Mouse (Mus musculus) MN1 (cell line): ENCODE results near the gene Fmnl2.

Source experiments
- DNase-seq: peaks from one replicate; pipeline ENCODE4 v3.0.0-alpha.2; 2016; ENCODE audit warnings: low spot score

Fmnl2 gene

GRCm38 (mm10) chr2:52857611-52858528 is at the start of gene Fmnl2:
TSS of gene Fmnl2 (plus strand) at chr2:52857860.
- DNase-seq = peak; percentile 79

GRCm38 (mm10) chr2:52809988-52810387 is 47.7 kb upstream of the Fmnl2 start:
- no peak for DNase-seq

- DNase-seq = peak; percentile 43
These were observed 46.0 kb upstream of the Fmnl2 start for GRCm38 (mm10) chr2:52811691-52812090.

DNA sequence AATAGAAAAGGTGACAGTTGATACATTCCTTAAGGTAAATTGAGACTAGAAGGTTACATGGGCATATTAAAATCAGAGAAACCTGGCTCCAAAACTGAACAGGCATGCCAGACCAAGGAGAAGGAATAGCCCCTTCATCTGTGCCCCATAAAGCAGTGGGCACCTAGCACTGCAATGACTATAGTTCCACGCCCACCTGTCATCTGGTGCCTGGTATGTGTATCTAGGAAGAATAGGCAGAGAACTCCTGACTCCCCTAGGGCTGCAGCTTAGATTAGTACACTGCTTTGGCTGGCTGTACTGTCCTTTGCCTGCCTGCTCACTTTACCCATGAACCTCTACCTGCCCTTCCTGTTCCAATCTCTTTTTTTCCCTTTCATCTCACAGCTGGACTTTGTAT is 40.3 kb upstream of the Fmnl2 start:
- DNase-seq = no peak

DNA sequence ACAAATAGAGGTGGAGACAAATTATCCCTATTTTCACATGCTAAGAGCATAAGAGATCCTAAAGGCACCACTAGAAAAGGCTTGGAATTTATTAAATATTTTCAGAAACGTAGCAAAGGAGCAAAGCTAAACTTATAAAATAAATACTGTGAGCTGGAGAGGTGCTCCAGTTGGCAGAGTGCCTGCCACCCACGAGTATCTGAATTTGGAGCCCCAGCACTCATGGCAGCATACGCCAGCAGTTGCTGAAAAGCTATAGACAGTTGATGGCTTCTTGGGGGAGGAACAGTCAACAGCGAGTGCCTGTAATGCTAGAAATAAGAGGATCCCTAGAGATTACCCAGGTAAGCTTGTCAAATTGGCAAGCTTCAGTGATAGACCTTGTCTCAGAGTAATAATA is 38.7 kb upstream of the Fmnl2 start:
- DNase-seq = no peak

- no peak for DNase-seq
These were observed 35.4 kb upstream of the Fmnl2 start for GRCm38 (mm10) chr2:52822214-52822613.

GRCm38 (mm10) chr2:52828077-52828476 is 29.6 kb upstream of the Fmnl2 start:
- no peak for DNase-seq

DNA sequence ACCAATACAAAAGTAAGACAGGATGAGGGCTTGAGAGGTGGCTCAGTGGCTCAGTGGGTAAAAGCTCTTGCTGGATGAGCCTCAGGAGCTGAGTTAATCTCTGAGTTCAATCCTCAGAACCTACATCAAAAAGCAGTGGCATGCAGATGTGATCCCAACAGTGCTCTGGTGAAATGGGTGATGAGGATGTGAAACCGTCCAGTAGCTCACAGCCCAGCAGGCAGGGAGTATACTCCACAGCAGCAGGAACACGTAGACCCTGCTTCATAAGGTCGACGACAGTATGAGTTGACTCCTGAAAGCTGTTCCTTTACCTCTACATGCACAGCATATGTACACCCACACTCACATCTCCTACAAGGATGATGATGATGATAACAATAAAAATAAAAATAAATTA is 27.1 kb upstream of the Fmnl2 start:
- no peak for DNase-seq

DNA sequence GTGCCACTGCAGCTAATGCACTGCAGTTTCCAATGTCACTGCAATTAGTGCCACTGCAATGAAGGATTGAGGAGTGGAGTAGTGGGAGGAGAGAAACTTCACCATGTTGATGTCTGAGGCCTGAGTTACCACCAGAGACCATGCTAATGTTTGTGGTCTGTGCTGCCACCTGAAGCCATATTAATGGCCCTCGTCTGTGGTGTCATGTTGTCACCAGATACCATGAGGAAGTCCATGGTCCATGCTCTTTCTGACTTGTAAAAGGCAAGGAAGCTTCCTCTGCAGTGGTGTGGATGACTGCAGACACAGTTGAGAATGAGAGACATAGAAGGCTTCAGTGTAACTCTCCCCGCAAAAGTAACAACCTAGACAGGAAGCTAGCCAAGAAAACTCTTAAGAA is 26.1 kb upstream of the Fmnl2 start:
- DNase-seq = no peak

DNA sequence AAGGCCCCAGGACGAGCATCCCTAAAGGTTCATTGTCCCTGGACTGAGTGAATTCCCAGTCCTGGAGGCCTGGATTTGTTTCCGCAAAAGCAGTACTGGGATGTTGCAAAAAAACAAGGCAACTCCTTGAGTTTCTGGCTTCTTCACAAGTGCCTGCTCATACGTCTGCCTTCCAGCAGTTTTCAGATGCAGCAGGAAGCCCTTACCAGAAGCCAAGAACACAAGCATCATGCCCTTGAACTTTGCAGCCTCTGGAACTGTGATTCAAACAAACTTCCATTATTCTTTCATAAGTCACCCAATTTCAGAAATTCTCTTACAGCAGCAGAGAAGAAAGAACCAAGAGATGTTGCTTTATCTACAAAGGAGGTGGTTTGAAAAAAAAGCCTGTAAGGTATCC is 21.9 kb upstream of the Fmnl2 start:
- DNase-seq = no peak

GRCm38 (mm10) chr2:52839074-52839473 is 18.6 kb upstream of the Fmnl2 start:
- DNase-seq = no peak

GRCm38 (mm10) chr2:52839868-52840267 is 17.8 kb upstream of the Fmnl2 start:
- DNase-seq = no peak

GRCm38 (mm10) chr2:52843861-52844260 is 13.8 kb upstream of the Fmnl2 start:
- no peak for DNase-seq

- DNase-seq = no peak
These were observed 12.5 kb upstream of the Fmnl2 start for GRCm38 (mm10) chr2:52844936-52845752.

DNA sequence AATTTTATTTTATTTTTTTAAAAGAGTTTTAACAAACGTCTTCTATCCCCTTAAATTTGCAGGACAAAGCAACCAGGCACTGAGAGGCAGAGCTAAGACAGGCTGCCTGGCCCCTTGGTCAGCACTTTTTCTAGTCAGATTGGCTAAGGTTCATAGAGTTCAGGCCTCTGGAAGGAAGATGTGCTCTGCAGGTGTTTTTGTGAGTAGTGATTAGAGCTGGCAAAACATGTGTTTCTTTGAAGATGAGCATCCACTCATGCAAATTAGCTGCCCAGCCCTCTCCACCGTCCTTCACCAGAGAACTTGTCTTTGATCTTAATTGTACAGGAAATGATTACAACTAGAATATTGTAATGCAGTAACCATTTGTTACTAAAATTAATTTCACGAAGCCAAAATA is 11.2 kb upstream of the Fmnl2 start:
- no peak for DNase-seq

DNA sequence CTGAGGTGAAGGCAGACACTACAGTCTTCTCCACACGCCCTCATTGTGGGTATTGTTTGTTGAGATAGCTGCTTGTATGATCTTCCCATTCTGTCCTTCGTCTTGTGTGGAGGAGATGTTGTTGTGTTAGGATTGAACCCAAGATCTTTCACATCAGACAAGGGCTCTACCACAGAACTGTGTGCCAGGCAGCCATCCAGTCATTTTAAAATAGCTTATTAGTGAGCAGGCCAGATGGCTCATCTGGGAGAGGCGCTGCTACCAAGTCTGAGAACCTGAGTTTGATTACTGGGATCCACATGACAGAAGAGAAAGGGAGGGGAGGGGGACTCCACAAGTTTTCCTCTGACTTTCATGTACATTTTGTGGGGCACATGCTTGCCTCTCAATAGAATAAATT is 8.6 kb upstream of the Fmnl2 start:
- no peak for DNase-seq

DNA sequence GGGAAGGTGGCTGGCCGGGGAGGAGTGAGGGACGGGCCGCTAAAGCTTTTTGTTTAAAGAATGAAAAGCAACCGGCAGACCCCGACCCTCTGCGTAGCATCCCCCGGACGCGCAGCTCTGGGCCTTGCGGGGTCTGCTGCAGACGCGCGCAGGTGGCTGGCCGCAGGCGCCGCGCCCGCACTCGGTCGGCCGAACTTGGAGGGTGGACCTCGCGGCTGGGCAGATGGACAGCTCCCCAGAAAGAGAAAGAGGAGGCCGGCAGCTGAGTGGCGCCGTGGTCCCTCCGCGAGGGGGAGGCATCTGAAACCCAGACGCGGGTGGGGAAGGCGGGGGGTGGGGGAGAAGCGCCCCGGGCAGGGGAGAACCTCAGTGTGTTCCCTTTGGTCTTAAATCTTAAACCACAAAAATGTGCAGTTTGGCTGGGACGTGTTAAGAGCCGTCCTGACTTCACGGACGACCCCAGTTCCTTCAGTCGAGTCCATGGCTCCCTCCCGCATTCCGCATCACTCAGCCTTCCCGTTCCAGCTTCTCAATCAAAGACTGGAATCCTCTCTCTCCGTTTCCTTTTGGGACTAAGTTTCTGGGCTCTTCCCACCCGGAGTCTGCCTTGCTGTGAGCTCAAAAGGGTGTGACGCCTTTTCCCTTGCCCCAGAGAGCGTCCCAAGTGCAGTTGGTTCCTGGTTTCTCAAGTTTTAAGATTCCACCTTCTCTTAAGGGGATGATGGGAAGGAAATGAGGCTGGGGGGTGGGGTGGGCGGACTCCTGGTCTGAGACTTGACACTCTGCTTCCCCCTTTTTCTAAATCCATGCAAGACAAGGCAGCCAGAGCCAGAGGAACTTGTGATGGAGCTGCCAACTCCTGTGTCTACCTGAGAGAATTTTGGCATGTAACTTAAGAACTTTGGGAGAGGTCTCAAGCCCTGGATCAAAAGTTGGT is 1.1 kb downstream of the Fmnl2 start:
- peak; percentile 47 for DNase-seq

GRCm38 (mm10) chr2:52859466-52859840 is 1.8 kb downstream of the Fmnl2 start:
- DNase-seq = peak; percentile 22

DNA sequence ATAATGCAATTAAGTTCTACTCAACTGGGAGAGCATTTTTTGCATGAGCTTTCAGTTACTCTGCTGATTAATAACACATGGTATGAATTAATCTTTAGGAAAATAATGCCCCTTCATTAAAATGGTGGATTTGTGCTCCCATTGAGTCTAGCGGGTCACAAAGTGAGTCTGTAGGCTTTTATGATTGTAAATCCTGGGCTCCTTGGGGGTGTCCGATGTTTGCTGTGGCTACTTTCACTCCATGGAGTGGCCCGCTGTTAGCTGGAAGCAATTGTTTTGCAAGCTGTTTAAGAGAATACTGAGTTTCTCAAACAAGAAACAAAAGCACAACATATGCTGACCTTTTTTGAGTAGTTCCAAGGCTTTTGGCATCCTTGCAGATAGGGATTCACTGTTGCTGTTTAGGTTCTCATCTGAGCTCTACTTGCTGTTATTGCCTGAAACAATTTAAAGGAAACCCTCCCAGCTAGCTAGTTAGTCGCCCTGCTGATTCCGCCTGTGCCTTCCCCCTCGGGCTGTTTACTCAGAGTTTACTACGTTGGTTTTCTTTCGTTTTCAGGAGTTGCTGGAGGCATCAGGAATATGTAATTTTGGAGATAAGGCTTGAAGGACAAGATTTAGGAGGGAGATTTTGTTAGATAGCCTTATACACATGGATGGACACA is 2.6 kb downstream of the Fmnl2 start:
- peak; percentile 30 for DNase-seq

GRCm38 (mm10) chr2:52862046-52862759 is 4.5 kb downstream of the Fmnl2 start:
- DNase-seq = no peak

- DNase-seq = no peak
These were observed 5.1 kb downstream of the Fmnl2 start for GRCm38 (mm10) chr2:52862760-52863124.
